Mouse (Mus musculus): ENCODE data around the gene Olfr1014.

Olfr1014 gene

GRCm38 (mm10) chr2:85772413-85772812, at the start of gene Olfr1014:
Olfr1014 (plus strand) TSS chr2:85772713.
- DNase-seq, result no peak

DNA sequence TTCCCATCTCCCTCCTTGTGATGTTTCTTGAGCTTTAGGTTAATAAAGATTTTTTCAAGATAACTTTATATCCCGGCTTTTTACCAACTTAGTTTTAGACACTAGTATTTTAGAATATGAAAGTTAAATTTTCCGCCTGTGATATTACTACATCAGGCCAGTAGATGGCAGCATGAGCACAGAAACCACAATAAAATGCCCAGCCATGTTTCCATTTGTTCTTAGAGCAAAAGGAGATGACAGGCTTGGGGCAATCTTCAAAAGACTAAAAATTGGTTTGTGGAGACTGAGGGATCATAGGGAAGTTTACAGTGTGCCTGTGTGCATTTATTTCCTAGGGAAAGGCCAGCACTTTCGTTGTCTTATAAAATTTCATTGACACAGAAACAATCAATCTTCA, 46.7 kb upstream of the Olfr1014 start:
- DNase-seq, result peak in 1 of 2 experiments; percentile 23

GRCm38 (mm10) chr2:85753822-85754221, 18.7 kb upstream of the Olfr1014 start:
- DNase-seq, result no peak

GRCm38 (mm10) chr2:85762666-85763065, 9.8 kb upstream of the Olfr1014 start, which contains the start of gene Olfr1012:
Olfr1012 (minus strand) TSS chr2:85762766.
- DNase-seq, result no peak

DNA sequence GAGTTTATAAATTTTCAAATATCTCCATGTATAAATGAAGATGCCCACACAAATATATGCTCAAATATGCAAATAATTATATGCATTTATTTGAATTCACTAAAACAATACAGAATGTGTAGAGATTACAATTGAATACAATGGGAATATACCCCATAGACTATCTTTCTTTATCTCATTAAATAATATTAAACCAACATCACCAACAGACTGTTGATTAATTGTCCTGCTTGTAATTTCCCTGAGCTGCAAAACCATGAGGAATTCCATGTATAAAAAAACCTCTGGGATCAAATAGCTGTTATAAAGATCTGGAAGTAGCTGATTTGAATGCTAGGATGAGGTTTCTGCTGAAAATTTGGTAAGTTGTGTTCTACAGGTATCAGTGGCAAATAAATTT, 5.7 kb upstream of the Olfr1014 start, which contains the start of gene Olfr1013:
Olfr1013 (plus strand) TSS at position 301 of the 400 bp plus-strand sequence.
- DNase-seq, result no peak

DNA sequence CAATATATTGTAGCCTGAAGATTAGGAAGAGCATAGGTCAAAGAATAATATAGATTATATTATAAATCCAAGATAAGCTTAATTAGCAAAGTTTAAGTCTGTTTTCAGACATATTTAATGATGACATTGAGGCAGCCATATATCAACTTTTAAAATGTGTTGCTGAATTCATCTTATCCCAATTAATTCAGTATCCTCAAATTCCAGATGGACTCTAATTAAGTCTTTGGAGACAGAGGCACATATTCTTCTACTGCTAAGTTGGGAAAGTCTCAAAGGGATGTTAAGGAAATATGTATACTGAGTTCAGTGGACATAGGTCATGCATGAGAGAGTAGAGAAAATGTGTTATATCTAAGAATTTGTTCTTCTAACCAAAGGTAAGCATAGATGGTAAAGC, 9.2 kb downstream of the Olfr1014 start, which contains the start of gene Olfr1015:
Olfr1015 (plus strand) TSS at position 301 of the 400 bp plus-strand sequence.
- no peak for DNase-seq

DNA sequence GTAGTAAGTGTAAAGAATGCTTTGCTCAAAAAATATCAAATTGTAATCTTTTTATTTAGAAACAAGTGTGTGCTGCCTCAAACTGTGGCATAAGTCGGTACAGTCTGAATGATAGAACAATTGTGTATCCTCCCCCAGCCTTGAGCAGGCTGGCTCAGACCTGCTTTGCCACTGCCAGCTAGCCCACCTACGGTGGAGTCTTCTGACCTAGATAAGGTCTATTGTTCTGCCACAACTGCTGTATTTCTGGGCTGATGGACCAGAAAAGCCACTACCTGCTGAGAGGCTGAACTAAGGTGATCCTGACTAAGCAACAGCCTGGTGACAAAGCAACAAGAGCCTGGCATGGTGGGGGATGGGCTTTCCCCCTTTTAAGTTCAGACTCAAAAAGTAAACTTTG, 19.8 kb downstream of the Olfr1014 start:
- peak in 1 of 2 experiments; percentile 9 for DNase-seq

- DNase-seq, result no peak
Measured at GRCm38 (mm10) chr2:85802444-85802843, 29.9 kb downstream of the Olfr1014 start, which contains the start of gene Olfr1016. Olfr1016 (minus strand) TSS chr2:85802544.

DNA sequence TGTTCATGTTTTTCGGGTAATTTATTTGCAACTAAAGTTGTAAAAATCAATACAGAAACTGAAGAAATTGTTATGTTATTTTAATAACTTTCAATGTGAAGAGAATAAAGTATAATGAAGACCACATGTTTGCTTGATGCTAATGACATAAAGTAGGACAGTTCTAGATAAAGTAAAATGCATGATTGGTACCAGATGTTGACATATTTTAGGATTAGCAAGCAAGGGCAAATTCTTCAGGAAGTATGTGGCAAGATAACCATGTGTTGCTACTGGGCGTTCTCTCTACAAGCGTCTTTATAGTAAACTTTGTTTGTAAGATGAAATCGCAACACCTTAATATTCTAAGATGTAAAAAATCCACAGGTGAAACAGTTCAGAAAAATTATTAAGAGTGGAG, 32.0 kb downstream of the Olfr1014 start:
- no peak for DNase-seq

DNA sequence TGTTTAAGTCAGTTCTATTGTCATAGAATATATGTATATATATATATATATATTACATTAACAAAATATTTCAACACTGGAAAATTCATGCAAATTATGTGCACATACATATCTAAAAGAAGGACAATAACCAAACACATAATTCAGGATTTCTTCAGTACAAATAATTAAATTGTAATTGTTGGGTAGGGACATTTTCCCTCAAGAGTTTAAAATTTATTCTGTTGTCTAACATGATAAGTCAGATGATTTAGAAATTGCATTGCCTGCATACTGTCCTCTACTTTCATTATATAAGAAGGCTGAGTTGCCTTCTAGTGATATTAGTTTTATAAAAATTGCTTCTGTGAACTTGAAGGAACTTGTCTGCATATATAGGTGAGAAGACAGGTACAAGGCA, 45.7 kb downstream of the Olfr1014 start, which contains the start of gene Olfr1018:
Olfr1018 (plus strand) TSS at position 301 of the 400 bp plus-strand sequence.
- no peak for DNase-seq

Data from cerebellum, postnatal 25 days (tissue).